Mouse (Mus musculus): ENCODE measurements around the gene Adprhl2. TPM values are rescaled to one million over a fixed set of nuclear protein-coding genes. Genes with fewer than 3 reads are reported as not detected.

Gene Adprhl2
- polyA plus RNA-seq, 1 experiment from 2014 or later = 50.9 TPM

- ATAC-seq (replicated peaks; ENCODE audit: low FRiP score, low TSS enrichment, low read depth) (no peak), DNase-seq (ENCODE audit: low spot score) (peak; percentile 72)
- H3K4me1 ChIP-seq (replicated peaks; ENCODE audit: control insufficient read depth, insufficient read depth, low read length) = peaks cover 10% of the 10 kb centered on the region; the same call in 1 of the 2 replicates
- H3K4me2 ChIP-seq (ENCODE audit: low read length) = peak within 1 kb of the TSS; percentile 45
- H3K36me3 ChIP-seq (ENCODE audit: control insufficient read depth, insufficient read depth, low read length) = no peaks in the 10 kb centered on the region
- H3K4me3 ChIP-seq (ENCODE audit: low read depth, low read length) = peak within 1 kb of the TSS; percentile 13; the same call in 1 of the 2 replicates
- H3K27ac ChIP-seq (ENCODE audit: low read depth) = no peak within 1 kb of the TSS
- H3K27me3 ChIP-seq (replicated peaks; ENCODE audit: control insufficient read depth, insufficient read depth, low read length) = no peaks in the 10 kb centered on the region; the same call in 1 of the 2 replicates
- H3K9me3 ChIP-seq (ENCODE audit: control insufficient read depth, low read length) = no peaks in the 10 kb centered on the region
- 7% methylated on average over 23 of the region's 23 CpGs for WGBS
- peak within 1 kb of the TSS; percentile 14; the same call in 1 of the 2 replicates for H3K9ac ChIP-seq (ENCODE audit: low read length)
Observed at GRCm38 (mm10) chr4:126325281-126325861, 3.9 kb upstream of the Adprhl2 start, which contains the start of gene Tekt2. Gene Tekt2 (minus strand): TSS chr4:126325688.

GRCm38 (mm10) chr4:126324861-126325260 lies 3.4 kb upstream of the Adprhl2 start:
- Histone ChIP-seq H3K27me3 (replicated peaks; ENCODE audit: control insufficient read depth, insufficient read depth, low read length) (no peaks in the 10 kb centered on the region; the same call in 1 of the 2 replicates), H3K9ac (ENCODE audit: low read length) (0 out of 2 replicates have a peak overlapping the region, but pooled peaks have one; percentile 14), H3K4me3 (ENCODE audit: low read depth, low read length) (no peak overlapping the region), H3K36me3 (ENCODE audit: control insufficient read depth, insufficient read depth, low read length) (no peaks in the 10 kb centered on the region), H3K27ac (ENCODE audit: low read depth) (no peak overlapping the region), H3K4me2 (ENCODE audit: low read length) (peak overlapping the region; percentile 45), H3K9me3 (ENCODE audit: control insufficient read depth, low read length) (no peaks in the 10 kb centered on the region), H3K4me1 (replicated peaks; ENCODE audit: control insufficient read depth, insufficient read depth, low read length) (peaks cover 11% of the 10 kb centered on the region; the same call in 1 of the 2 replicates)
- WGBS = 36% methylated on average over 13 of the region's 13 CpGs
- DNase-seq (ENCODE audit: low spot score) (peak; percentile 65), ATAC-seq (replicated peaks; ENCODE audit: low FRiP score, low TSS enrichment, low read depth) (no peak)

- Histone ChIP-seq H3K27ac (ENCODE audit: low read depth) (no peak overlapping the region), H3K27me3 (replicated peaks; ENCODE audit: control insufficient read depth, insufficient read depth, low read length) (no peaks in the 10 kb centered on the region; the same call in 1 of the 2 replicates), H3K9me3 (ENCODE audit: control insufficient read depth, low read length) (no peaks in the 10 kb centered on the region), H3K9ac (ENCODE audit: low read length) (no peak overlapping the region), H3K36me3 (ENCODE audit: control insufficient read depth, insufficient read depth, low read length) (peaks cover 10% of the 10 kb centered on the region), H3K4me3 (ENCODE audit: low read depth, low read length) (no peak overlapping the region), H3K4me2 (ENCODE audit: low read length) (no peak overlapping the region), H3K4me1 (replicated peaks; ENCODE audit: control insufficient read depth, insufficient read depth, low read length) (peaks cover 11% of the 10 kb centered on the region; the same call in 1 of the 2 replicates)
- ATAC-seq (replicated peaks; ENCODE audit: low FRiP score, low TSS enrichment, low read depth) (no peak), DNase-seq (ENCODE audit: low spot score) (peak; percentile 43)
- WGBS = 97% methylated on average over 13 of the region's 13 CpGs
Observed at GRCm38 (mm10) chr4:126322646-126323045, 1.1 kb upstream of the Adprhl2 start.

- WGBS = 57% methylated on average over 28 of the region's 28 CpGs
- DNase-seq (ENCODE audit: low spot score) (no peak), ATAC-seq (replicated peaks; ENCODE audit: low FRiP score, low TSS enrichment, low read depth) (peak; percentile 30)
Observed at GRCm38 (mm10) chr4:126321854-126322511, 480 bp upstream of the Adprhl2 start.

GRCm38 (mm10) chr4:126319806-126320205 lies 1.7 kb downstream of the Adprhl2 start:
- H3K9me3 ChIP-seq (ENCODE audit: control insufficient read depth, low read length) = no peaks in the 10 kb centered on the region
- H3K27me3 ChIP-seq (replicated peaks; ENCODE audit: control insufficient read depth, insufficient read depth, low read length) = no peaks in the 10 kb centered on the region
- H3K4me1 ChIP-seq (replicated peaks; ENCODE audit: control insufficient read depth, insufficient read depth, low read length) = peaks cover 8% of the 10 kb centered on the region; the same call in 1 of the 2 replicates
- 84% methylated on average over 6 of the region's 6 CpGs for WGBS
- ATAC-seq (replicated peaks; ENCODE audit: low FRiP score, low TSS enrichment, low read depth) (no peak), DNase-seq (ENCODE audit: low spot score) (peak; percentile 39)
- H3K36me3 ChIP-seq (ENCODE audit: control insufficient read depth, insufficient read depth, low read length) = peaks cover 36% of the 10 kb centered on the region
- H3K4me2 ChIP-seq (ENCODE audit: low read length) = no peak overlapping the region
- H3K9ac ChIP-seq (ENCODE audit: low read length) = no peak overlapping the region
- H3K4me3 ChIP-seq (ENCODE audit: low read depth, low read length) = no peak overlapping the region
- H3K27ac ChIP-seq (ENCODE audit: low read depth) = no peak overlapping the region

More at GRCm38 (mm10) chr4:126321854-126322511, 480 bp upstream of the Adprhl2 start:
- Histone ChIP-seq H3K36me3 (ENCODE audit: control insufficient read depth, insufficient read depth, low read length) (peaks cover 17% of the 10 kb centered on the region), H3K27me3 (replicated peaks; ENCODE audit: control insufficient read depth, insufficient read depth, low read length) (no peaks in the 10 kb centered on the region; the same call in 1 of the 2 replicates), H3K4me3 (ENCODE audit: low read depth, low read length) (peak overlapping the region; percentile 81), H3K4me1 (replicated peaks; ENCODE audit: control insufficient read depth, insufficient read depth, low read length) (peaks cover 11% of the 10 kb centered on the region; the same call in 1 of the 2 replicates), H3K9ac (ENCODE audit: low read length) (no peak overlapping the region), H3K4me2 (ENCODE audit: low read length) (peak overlapping the region; percentile 63), H3K27ac (ENCODE audit: low read depth) (no peak overlapping the region), H3K9me3 (ENCODE audit: control insufficient read depth, low read length) (no peaks in the 10 kb centered on the region)

GRCm38 (mm10) chr4:126316443-126317040 lies 5.0 kb downstream of the Adprhl2 start:
- Histone ChIP-seq H3K9ac (ENCODE audit: low read length) (no peak overlapping the region), H3K4me3 (ENCODE audit: low read depth, low read length) (no peak overlapping the region), H3K4me1 (replicated peaks; ENCODE audit: control insufficient read depth, insufficient read depth, low read length) (peaks cover 4% of the 10 kb centered on the region; the same call in 1 of the 2 replicates), H3K27me3 (replicated peaks; ENCODE audit: control insufficient read depth, insufficient read depth, low read length) (no peaks in the 10 kb centered on the region), H3K36me3 (ENCODE audit: control insufficient read depth, insufficient read depth, low read length) (peaks cover 36% of the 10 kb centered on the region), H3K9me3 (ENCODE audit: control insufficient read depth, low read length) (no peaks in the 10 kb centered on the region), H3K27ac (ENCODE audit: low read depth) (no peak overlapping the region), H3K4me2 (ENCODE audit: low read length) (no peak overlapping the region)
- ATAC-seq (replicated peaks; ENCODE audit: low FRiP score, low TSS enrichment, low read depth) (no peak), DNase-seq (ENCODE audit: low spot score) (no peak)
- WGBS = 92% methylated on average over 13 of the region's 13 CpGs

- peaks cover 4% of the 10 kb centered on the region; the same call in 1 of the 2 replicates for H3K4me1 ChIP-seq (replicated peaks; ENCODE audit: control insufficient read depth, insufficient read depth, low read length)
- H3K9ac ChIP-seq (ENCODE audit: low read length) = no peak overlapping the region
- DNase-seq (ENCODE audit: low spot score) (no peak), ATAC-seq (replicated peaks; ENCODE audit: low FRiP score, low TSS enrichment, low read depth) (peak; percentile 17)
- no peaks in the 10 kb centered on the region for H3K9me3 ChIP-seq (ENCODE audit: control insufficient read depth, low read length)
- peaks cover 36% of the 10 kb centered on the region for H3K36me3 ChIP-seq (ENCODE audit: control insufficient read depth, insufficient read depth, low read length)
- WGBS = 18% methylated on average over 5 of the region's 5 CpGs
- no peaks in the 10 kb centered on the region for H3K27me3 ChIP-seq (replicated peaks; ENCODE audit: control insufficient read depth, insufficient read depth, low read length)
- H3K4me3 ChIP-seq (ENCODE audit: low read depth, low read length) = no peak overlapping the region
- no peak overlapping the region for H3K4me2 ChIP-seq (ENCODE audit: low read length)
- H3K27ac ChIP-seq (ENCODE audit: low read depth) = peak overlapping the region; percentile 22; the same call in 1 of the 2 replicates
Observed at GRCm38 (mm10) chr4:126315931-126316330, 5.6 kb downstream of the Adprhl2 start.

- peaks cover 36% of the 10 kb centered on the region for H3K36me3 ChIP-seq (ENCODE audit: control insufficient read depth, insufficient read depth, low read length)
- no peak overlapping the region for H3K4me3 ChIP-seq (ENCODE audit: low read depth, low read length)
- no peaks in the 10 kb centered on the region; the same call in 1 of the 2 replicates for H3K4me1 ChIP-seq (replicated peaks; ENCODE audit: control insufficient read depth, insufficient read depth, low read length)
- 68% methylated on average over 10 of the region's 10 CpGs for WGBS
- H3K9ac ChIP-seq (ENCODE audit: low read length) = no peak overlapping the region
- no peaks in the 10 kb centered on the region for H3K27me3 ChIP-seq (replicated peaks; ENCODE audit: control insufficient read depth, insufficient read depth, low read length)
- no peak overlapping the region for H3K4me2 ChIP-seq (ENCODE audit: low read length)
- no peak overlapping the region for H3K27ac ChIP-seq (ENCODE audit: low read depth)
- ATAC-seq (replicated peaks; ENCODE audit: low FRiP score, low TSS enrichment, low read depth) (no peak), DNase-seq (ENCODE audit: low spot score) (no peak)
- H3K9me3 ChIP-seq (ENCODE audit: control insufficient read depth, low read length) = no peaks in the 10 kb centered on the region
Observed at GRCm38 (mm10) chr4:126314393-126314792, 7.1 kb downstream of the Adprhl2 start.
